Mouse (Mus musculus) Patski (cell line): ENCODE data around the gene D1Ertd622e. TPM values are rescaled to one million over a fixed set of nuclear protein-coding genes. Genes with fewer than 3 reads are reported as not detected.

Experiments used
- ATAC-seq: fragments of 100-300 bp; one replicate; pipeline ENCODE4 v1.8.0; 2021
- CTCF ChIA-PET: fragments of 350-600 bp; sonication (Branson Sonifier 250); formaldehyde crosslinking; loops from one replicate; lab custom pipeline; 2022; ENCODE audit warnings: inconsistent platforms; lab: Charles Lee
- POLR2A ChIA-PET: fragments of 350-600 bp; sonication (Branson Sonifier 250); formaldehyde crosslinking; loops from one replicate; lab custom pipeline; 2022; ENCODE audit warnings: antibody characterized with exemption, inconsistent platforms; lab: Charles Lee
- DNase-seq: peaks from one replicate; pipeline ENCODE4 v3.0.0-alpha.2; 2011; ENCODE audit warnings: low read depth, low spot score
- H3K27me3 ChIP-seq: fragments of 371-371 bp; one replicate; pipeline ENCODE4 v1.5.1; 2021
- CTCF ChIP-seq: fragments of 100-300 bp; IDR thresholded peaks from one replicate; pipeline ENCODE4 v1.5.1; 2021
- in situ Hi-C: fragments of 300-500 bp; cut with MboI; formaldehyde crosslinking; loops from 3 replicates; pipeline ENCODE4 v1.11.1; 2018; ENCODE audit warnings: low pct_unique_long_range_greater_than_20kb, mixed read lengths
- polyA plus RNA-seq: library from polyadenylated mRNA; unstranded; gene quantifications from one replicate; pipeline ENCODE4 v1.2.3, GENCODE M21; 2021

Gene D1Ertd622e
- 47.4 TPM for polyA plus RNA-seq

DNA sequence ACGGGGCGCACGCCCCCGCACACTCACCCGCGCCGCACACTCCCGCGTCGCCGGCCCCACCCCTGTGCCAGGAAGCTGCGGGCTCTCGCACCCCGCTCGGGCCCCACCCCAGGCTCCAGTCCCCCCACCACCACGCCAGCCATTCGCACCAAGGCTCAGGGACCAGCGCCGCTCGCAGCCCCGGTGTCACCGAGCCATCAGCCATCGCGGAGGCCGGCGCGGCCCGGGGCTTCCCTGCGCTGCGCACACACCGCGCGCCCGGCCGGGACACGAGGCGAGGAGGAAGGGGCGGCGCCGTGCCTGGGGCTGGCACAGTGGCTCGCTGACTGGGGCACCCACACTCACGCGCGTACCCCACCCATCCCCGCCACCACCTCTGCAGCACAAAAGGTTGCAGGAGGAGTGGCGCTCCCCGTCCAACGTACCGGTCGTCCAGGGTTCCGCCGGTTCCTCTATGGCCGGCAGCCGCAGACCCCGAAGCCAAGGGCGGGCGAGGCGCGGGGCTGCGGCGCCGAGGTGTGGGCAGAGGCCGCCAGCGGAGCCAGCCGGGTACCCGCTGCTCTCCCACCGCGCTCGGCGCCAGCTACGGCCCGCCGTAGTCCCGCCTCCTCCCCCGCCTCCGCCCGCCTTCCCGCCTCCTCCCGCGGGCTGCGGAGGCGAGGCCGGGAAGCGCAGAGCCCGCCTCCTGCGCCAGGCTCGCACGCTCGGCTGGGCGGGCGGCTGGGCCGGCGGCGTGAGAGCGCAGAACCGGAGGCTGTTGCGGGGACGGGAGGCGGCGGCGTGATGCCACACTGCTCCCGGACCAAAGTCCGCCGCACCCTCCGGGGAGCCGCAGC is at the start of gene D1Ertd622e:
D1Ertd622e (minus strand) TSS at position 669 of the 836 bp plus-strand sequence.
- peak; percentile 88 for ATAC-seq
- CTCF ChIA-PET: interaction anchor here (0.8 kb wide), 1 partner anchor 10 kb away, joined by 3 read pairs; no protein-coding TSS in a partner anchor
- in situ Hi-C loops: no loop called here
- H3K27me3 ChIP-seq: no peaks in the 10 kb centered on the region
- POLR2A ChIA-PET: interaction anchor here (0.9 kb wide), 1 partner anchor 9 kb away, joined by 4 read pairs; no protein-coding TSS in a partner anchor
- no peak for DNase-seq
- no peak for TF ChIP-seq CTCF

- no peak for TF ChIP-seq CTCF
Measured at GRCm38 (mm10) chr1:97710520-97710919, 48.6 kb upstream of the D1Ertd622e start.

GRCm38 (mm10) chr1:97705389-97705788 is 43.5 kb upstream of the D1Ertd622e start:
- H3K27me3 ChIP-seq: no peaks in the 10 kb centered on the region
- CTCF ChIA-PET: interaction anchor here (1.6 kb wide), 1 partner anchor 16 kb away, joined by 7 read pairs; no protein-coding TSS in a partner anchor
- ATAC-seq: no peak
- DNase-seq: no peak
- in situ Hi-C loops: no loop called here
- POLR2A ChIA-PET: no interaction called here
- TF ChIP-seq CTCF: no peak

More at GRCm38 (mm10) chr1:97710520-97710919, 48.6 kb upstream of the D1Ertd622e start:
- POLR2A ChIA-PET: no interaction called here
- DNase-seq: no peak
- no peak for ATAC-seq
- in situ Hi-C loops: no loop called here
- no peaks in the 10 kb centered on the region for H3K27me3 ChIP-seq
- CTCF ChIA-PET: interaction anchor here (0.7 kb wide), 1 partner anchor 10 kb away, joined by 3 read pairs; no protein-coding TSS in a partner anchor

DNA sequence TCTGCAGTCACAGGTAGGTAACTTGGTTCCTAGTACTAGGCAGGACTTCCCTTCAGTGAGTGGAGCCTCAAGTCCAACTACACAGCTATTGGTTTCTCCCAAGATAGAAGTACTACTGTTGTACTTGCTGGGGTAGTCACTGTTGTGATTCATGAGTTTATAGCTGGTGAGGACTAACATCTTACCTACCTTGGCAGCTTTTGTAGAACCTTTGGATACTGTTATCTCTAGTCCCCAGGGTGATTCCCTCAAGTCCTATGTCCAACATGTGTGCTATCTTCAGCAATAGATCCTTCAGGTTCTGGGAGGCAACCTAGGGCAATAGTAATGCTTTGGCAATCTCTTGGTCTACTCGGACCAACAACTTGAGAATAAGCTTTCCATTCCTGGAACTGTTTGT is 42.8 kb upstream of the D1Ertd622e start:
- in situ Hi-C loops: no loop called here
- H3K27me3 ChIP-seq: no peaks in the 10 kb centered on the region
- CTCF ChIA-PET: interaction anchor here (1.6 kb wide), 1 partner anchor 15 kb away, joined by 7 read pairs; no protein-coding TSS in a partner anchor
- DNase-seq: no peak
- POLR2A ChIA-PET: no interaction called here
- TF ChIP-seq CTCF: no peak
- ATAC-seq: no peak

GRCm38 (mm10) chr1:97698956-97699570 is 37.2 kb upstream of the D1Ertd622e start:
- CTCF ChIA-PET: no interaction called here
- no peak for DNase-seq
- POLR2A ChIA-PET: no interaction called here
- peaks cover 7% of the 10 kb centered on the region for H3K27me3 ChIP-seq
- in situ Hi-C loops: loop anchor here (10.0 to 25.0 kb wide), 3 partner anchors 212 to 854 kb away; no protein-coding TSS in a partner anchor
- no peak for TF ChIP-seq CTCF
- ATAC-seq: no peak

DNA sequence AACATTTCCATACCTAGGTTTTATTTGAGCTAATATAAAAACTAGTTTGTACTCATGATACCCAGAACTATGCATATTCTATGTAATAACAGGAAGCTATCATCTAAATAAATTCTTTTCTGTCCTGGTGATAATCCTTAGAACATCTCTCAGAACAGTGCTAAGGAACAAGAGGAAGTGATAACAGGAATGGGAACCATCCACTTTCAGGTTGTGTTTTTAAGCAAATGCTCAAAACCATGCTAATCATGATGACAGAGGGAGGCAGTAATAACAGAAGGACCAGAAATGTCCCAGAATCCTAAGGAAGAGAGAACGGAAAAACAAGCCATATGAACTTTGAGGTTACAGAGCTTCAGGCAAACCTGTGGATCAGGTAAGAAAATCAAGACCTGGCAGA is 35.4 kb upstream of the D1Ertd622e start:
- ATAC-seq: no peak
- H3K27me3 ChIP-seq: peaks cover 9% of the 10 kb centered on the region
- ChIA-PET POLR2A (no interaction called here), CTCF (interaction anchor here (0.9 kb wide), 1 partner anchor 34 kb away, joined by 4 read pairs; no protein-coding TSS in a partner anchor)
- in situ Hi-C loops: loop anchor here (10.0 to 25.0 kb wide), 3 partner anchors 210 to 852 kb away; no protein-coding TSS in a partner anchor
- no peak for DNase-seq
- no peak for TF ChIP-seq CTCF

DNA sequence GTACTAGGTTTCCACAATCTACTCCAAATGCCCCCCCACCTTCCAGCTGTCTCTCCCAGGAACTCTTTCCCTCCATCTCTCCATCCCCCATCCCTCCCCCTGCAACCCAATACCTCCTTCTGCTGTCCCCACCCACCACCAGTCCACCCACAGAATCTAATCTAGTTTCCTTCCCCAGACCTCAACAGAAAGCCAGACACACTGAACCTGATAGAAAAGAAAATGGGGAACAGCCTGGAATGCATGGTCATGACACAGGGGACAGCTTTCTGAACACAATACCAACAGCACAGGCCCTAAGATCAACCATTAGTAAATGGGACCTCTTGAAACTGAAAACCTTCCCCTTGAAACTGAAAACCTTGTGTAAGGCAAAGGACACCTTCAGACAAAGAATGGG is 32.0 kb upstream of the D1Ertd622e start:
- POLR2A ChIA-PET: no interaction called here
- in situ Hi-C loops: loop anchor here (5.0 to 25.0 kb wide), 4 partner anchors 207 to 849 kb away; no protein-coding TSS in a partner anchor
- CTCF ChIA-PET: no interaction called here
- no peak for TF ChIP-seq CTCF
- DNase-seq (no peak), ATAC-seq (no peak)
- peaks cover 12% of the 10 kb centered on the region for H3K27me3 ChIP-seq

DNA sequence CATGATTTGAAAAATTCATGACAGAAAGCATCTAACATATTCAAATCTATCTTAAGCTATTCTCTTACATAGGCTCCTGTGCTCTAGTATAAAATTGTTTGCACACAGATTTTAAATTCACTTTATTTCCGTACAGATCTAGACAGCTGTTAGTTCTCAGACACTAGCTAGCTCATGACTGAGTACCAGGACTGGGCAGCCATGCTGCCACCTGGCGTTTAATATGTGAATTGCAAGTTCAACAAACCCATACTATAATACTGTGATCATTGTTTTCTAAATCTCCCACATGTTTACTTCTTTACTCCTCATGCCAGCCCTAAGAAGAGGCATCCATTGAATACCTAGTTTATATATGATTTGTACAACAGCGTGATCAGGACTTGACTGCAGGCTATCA is 26.9 kb upstream of the D1Ertd622e start:
- no peak for DNase-seq
- ATAC-seq: peak; percentile 62
- POLR2A ChIA-PET: interaction anchor here (1.0 kb wide), 1 partner anchor 96 kb away, joined by 4 read pairs; no protein-coding TSS in a partner anchor
- TF ChIP-seq CTCF: peak; percentile 86
- in situ Hi-C loops: loop anchor here (25.0 kb wide), 2 partner anchors 201 to 451 kb away; no protein-coding TSS in a partner anchor
- H3K27me3 ChIP-seq: peaks cover 5% of the 10 kb centered on the region
- CTCF ChIA-PET: interaction anchor here (0.6 to 1.5 kb wide), 10 partner anchors 8 to 118 kb away, joined by 3 to 4 read pairs (median 3); no protein-coding TSS in a partner anchor

DNA sequence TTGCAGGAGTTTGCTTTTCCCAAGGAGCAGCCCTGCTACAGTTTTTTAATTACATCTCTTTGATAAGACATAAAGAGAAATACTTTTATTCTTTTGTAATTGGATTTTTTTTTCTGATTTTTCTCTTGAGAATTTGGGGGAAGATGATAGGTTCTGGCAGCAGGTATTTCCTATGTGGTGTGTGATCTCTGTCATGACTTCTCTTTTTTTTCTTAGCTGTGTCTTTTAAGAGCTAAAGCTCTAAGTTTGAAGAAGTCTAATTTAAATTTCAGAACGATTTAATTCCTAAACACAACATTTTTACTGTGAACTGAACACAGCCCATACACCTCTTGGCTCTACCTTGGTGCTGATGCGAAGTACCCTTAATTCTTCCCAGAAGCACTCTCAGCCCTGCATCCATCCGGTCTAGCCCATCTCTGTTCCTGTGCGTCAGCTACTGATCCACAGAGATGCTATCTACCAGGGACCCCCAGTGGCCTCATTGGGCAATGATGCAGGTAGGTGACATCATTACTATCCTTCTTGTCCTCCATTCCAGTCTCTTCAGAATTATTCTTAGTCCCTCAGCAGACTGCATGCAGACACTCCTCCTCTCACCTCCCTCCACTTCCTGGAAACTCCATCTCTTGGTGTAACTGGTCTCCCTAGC is 14.8 kb upstream of the D1Ertd622e start:
- no peaks in the 10 kb centered on the region for H3K27me3 ChIP-seq
- ChIA-PET POLR2A (no interaction called here), CTCF (interaction anchor here (0.7 kb wide), 1 partner anchor 12 kb away, joined by 3 read pairs; no protein-coding TSS in a partner anchor)
- no peak for ATAC-seq
- no peak for DNase-seq
- in situ Hi-C loops: loop anchor here (25.0 kb wide), 2 partner anchors 189 to 439 kb away; no protein-coding TSS in a partner anchor
- TF ChIP-seq CTCF: no peak
